ENCODE assay signal across 18 mouse cellular contexts in genomic region chr19:29488073-29488390, GRCm38 (mm10). TPM values are rescaled to one million over a fixed set of nuclear protein-coding genes. Genes with fewer than 3 reads are reported as not detected.
DNase-seq lines count a peak whose midpoint lies in the region; ATAC-seq and TF ChIP-seq lines count a peak whose summit lies in the region.
"Had no signal": no experiment of that assay in that cellular context is flagged by ENCODE, and none has a peak within 500 bp of the region (broad histone marks: within the 10 kb centered on the region; RNA-seq: fewer than 3 reads in every experiment).

No protein-coding gene starts in this region.

- no peaks in the 10 kb centered on the region for H3K36me3 ChIP-seq in lung, embryonic 14.5 days (ENCODE audit: insufficient read depth)
- H3K36me3 ChIP-seq in midbrain, embryonic 16.5 days (ENCODE audit: control insufficient read depth, insufficient read depth, low read length) = no peaks in the 10 kb centered on the region

- TF ChIP-seq CTCF in lung, embryonic 14.5 days (IDR thresholded peaks at IDR 0.05; ENCODE audit: low read depth) = no peak

- 0 out of 2 replicates have a peak, but pooled peaks have one; percentile 31 for ATAC-seq in lung, embryonic 14.5 days (ENCODE audit: insufficient read depth)
- peak; percentile 69 for ATAC-seq in megakaryocyte, adult 5-6 weeks (ENCODE audit: poor library complexity, severe bottlenecking)
- no peak for ATAC-seq in midbrain, embryonic 16.5 days
- ATAC-seq: forebrain, embryonic 16.5 days; inflammation-experienced regulatory T-cells, adult 6 months had no signal

- no peak overlapping the region for H3K4me3 ChIP-seq in lung, embryonic 14.5 days (ENCODE audit: low read depth, low read length)
- H3K4me3 ChIP-seq in brown adipose tissue, adult 24 weeks (ENCODE audit: insufficient read depth, low read depth, low read length) = no peak overlapping the region
- no peak overlapping the region for H3K4me3 ChIP-seq in midbrain, embryonic 16.5 days (ENCODE audit: low read depth, low read length)

- DNase-seq in lung, embryonic 14.5 days = no peak
- no peak for DNase-seq in lung, postnatal 25 days (ENCODE audit: low spot score)
- peak; percentile 22 for DNase-seq in induced T-regulatory cell, adult 2 months (ENCODE audit: low read depth)
- no peak for DNase-seq in right cerebral cortex, adult 18-20 months
- DNase-seq in layer of hippocampus, postnatal 10 days (ENCODE audit: low spot score in 2 of 2) = no peak
- DNase-seq: cerebellum, adult 9-10 months; embryo, embryonic 11 days; heart, postnatal 14 days; kidney, postnatal 25 days; layer of hippocampus, postnatal 36 days; lung, postnatal 36 days; thymus, adult 2 months had no signal

- no peak overlapping the region for H3K9ac ChIP-seq in lung, embryonic 14.5 days
- no peak overlapping the region for H3K9ac ChIP-seq in midbrain, embryonic 16.5 days (ENCODE audit: low read depth, low read length)

- H3K9me3 ChIP-seq in lung, embryonic 14.5 days (ENCODE audit: low read depth, low read length) = no peaks in the 10 kb centered on the region
- H3K9me3 ChIP-seq in midbrain, embryonic 16.5 days (replicated peaks; ENCODE audit: control insufficient read depth, low read length, poor library complexity, severe bottlenecking) = no peaks in the 10 kb centered on the region

- H3K27me3 ChIP-seq in lung, embryonic 14.5 days (ENCODE audit: insufficient read depth, low read length) = no peaks in the 10 kb centered on the region
- no peaks in the 10 kb centered on the region for H3K27me3 ChIP-seq in midbrain, embryonic 16.5 days (ENCODE audit: control insufficient read depth, insufficient read depth, low read depth, low read length)
- H3K27me3 ChIP-seq: CH12.LX had no signal

- no peaks in the 10 kb centered on the region for H3K4me1 ChIP-seq in lung, embryonic 14.5 days (ENCODE audit: insufficient read depth)
- H3K4me1 ChIP-seq in brown adipose tissue, adult 24 weeks (ENCODE audit: control insufficient read depth, insufficient read depth, insufficient read length, low read length) = peaks cover 29% of the 10 kb centered on the region
- no peaks in the 10 kb centered on the region for H3K4me1 ChIP-seq in midbrain, embryonic 16.5 days (ENCODE audit: control insufficient read depth, insufficient read depth, low read length)

- H3K4me2 ChIP-seq in lung, embryonic 14.5 days = 0 out of 2 replicates have a peak overlapping the region, but pooled peaks have one; percentile 7
- H3K4me2 ChIP-seq in midbrain, embryonic 16.5 days (ENCODE audit: low read length) = no peak overlapping the region

- no peak overlapping the region for H3K27ac ChIP-seq in lung, embryonic 14.5 days (ENCODE audit: low read depth)
- H3K27ac ChIP-seq in brown adipose tissue, adult 24 weeks (replicated peaks; ENCODE audit: low read depth, low read length) = peak overlapping the region; percentile 74
- H3K27ac ChIP-seq in midbrain, embryonic 16.5 days (ENCODE audit: low read length) = no peak overlapping the region

- WGBS in lung, embryonic 14.5 days = 42% methylated on average over 6 of the region's 6 CpGs
- 75% methylated on average over 6 of the region's 6 CpGs for WGBS in midbrain, embryonic 16.5 days

RNA-seq across cellular contexts. Expression of gene Ric1, which starts 34.0 kb away (rescaled TPM):
- 15.9 and 16.0 TPM in 2 replicates for polyA plus RNA-seq in lung, embryonic 14.5 days (2014; fragmentation: Nextera tagmentation; extraction: Ambion mirVana)
- polyA plus RNA-seq in brown adipose tissue, adult 24 weeks (2012; ENCODE audit: insufficient read depth, insufficient read length, missing spikeins) = 21.6 and 23.3 TPM in 2 replicates
- 12.9 and 13.1 TPM in 2 replicates for total RNA-seq in megakaryocyte, adult 5-6 weeks (2015)
- 14.3 and 15.3 TPM in 2 replicates for total RNA-seq in megakaryocyte, adult 5-6 weeks (2017)
- total RNA-seq in layer of hippocampus, postnatal 10 days (2021) = 10 to 100 TPM; 44.0 to 49.7 TPM
- 12.4 and 12.6 TPM in 2 replicates for polyA plus RNA-seq in midbrain, embryonic 16.5 days (2015; fragmentation: Nextera tagmentation; extraction: Ambion mirVana)
